Mouse (Mus musculus) cerebellum, adult 11 months (tissue): Measurements from ENCODE around the gene Katnbl1.
A peak's percentile ranks its signal among the peaks of the same experiment; 100 is the strongest.

ENCODE experiments used
- DNase-seq: peaks from one replicate; pipeline ENCODE4 v3.0.0; 2022

Katnbl1 gene

DNA sequence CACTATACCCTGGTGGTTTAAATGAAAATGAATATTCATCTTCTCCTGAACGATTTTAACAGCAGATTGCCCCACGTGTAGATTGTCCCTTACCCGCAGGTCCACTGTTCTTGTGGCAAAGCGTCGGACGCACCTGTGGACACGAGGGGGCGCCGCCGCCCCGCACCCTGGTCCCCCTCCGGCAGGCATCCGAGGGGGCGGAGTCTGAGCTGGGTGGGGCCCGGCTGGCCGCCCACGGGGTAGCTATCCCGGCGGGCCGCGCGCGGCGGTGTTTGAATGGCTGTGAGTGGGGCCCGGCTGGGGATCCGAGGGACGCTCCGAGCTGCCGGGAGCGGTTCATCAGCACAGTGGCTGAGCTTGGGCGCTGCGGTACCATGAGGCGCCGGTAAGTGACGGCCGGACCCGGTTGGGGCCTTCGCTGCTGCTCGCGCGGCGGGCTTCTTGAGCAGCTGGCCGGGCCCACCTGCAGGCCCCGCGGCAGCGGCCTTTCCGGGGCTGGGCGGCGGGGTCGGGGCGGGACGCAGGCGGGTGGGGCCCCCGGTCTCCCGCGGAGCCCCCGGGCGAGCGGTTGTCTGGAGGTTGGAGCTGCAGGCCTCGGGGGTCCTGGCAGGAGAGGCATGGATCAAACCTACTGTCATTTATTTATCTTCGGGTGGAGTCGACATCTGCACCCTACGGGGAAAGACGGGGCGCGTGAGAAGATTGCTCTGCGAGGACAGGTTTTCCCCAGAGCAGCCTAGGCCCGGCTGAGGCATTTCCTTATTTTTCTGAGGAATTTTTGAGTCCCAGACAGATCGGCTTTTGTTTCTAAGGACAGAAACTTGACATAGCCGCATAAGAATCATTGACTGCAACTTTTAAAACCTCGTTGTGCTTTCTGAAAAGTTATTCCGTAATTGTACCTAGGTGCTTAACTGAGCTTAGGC, at the start of gene Katnbl1:
Katnbl1 (plus strand) TSS at position 239 of the 926 bp plus-strand sequence.
- peak; percentile 92 for DNase-seq

DNA sequence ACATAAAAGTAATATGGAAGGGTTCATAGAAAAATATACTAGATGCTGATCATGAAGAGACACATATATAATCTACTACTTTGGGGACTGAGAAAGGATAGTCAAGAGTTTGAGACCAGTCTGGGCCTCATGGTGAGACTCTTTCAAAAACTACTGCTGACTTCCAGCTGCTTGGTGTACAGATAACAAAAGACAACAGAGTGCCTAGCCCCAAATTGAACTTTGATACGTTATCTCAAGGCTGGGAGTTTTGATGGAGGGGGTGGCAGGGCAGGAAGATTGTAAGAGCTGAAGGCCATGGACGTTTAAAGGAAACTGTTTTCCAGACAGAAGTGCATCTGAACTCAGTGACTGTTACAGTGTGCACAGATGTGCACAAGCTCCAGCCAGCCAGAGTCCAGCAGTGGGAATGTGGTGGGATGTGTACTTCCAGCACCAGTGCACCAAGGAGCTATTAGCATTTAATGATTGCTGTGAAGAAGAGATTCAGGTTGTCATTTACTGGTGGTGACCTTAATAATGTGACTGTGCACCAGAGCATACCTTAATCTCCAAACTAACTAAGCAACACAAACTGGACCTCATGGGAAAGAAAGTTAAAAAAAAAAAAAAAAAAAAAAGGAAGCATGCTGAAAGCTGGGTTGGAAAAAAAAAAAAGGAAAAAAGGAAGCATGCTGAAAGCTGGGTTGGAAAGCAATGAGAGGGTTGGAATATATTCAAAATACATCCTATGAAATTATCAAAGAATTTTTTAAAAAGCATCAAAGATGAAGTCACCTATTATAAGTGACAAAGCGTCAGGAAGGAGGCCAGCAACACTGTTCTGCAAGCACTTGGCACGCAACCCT, 46.7 kb upstream of the Katnbl1 start:
- no peak for DNase-seq

DNA sequence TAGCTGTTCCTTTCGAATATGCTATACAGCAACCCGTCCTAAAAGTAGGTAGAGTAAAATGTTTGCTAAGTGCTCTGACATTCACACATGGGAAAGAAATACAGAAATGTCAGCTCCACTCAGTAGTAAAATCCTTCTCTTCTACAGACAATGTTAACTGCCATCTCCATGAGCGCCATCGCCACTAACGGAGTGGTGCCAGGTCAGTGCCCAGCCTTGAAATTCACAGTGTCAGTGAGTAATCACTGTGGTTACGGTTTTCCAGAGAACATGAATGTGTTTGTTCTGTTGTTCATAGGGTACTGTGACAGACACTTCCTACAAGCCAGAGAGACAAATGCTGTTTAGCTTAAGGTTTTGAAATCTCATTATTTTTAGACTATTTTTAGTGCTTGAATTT, 41.8 kb upstream of the Katnbl1 start:
- DNase-seq: no peak

DNA sequence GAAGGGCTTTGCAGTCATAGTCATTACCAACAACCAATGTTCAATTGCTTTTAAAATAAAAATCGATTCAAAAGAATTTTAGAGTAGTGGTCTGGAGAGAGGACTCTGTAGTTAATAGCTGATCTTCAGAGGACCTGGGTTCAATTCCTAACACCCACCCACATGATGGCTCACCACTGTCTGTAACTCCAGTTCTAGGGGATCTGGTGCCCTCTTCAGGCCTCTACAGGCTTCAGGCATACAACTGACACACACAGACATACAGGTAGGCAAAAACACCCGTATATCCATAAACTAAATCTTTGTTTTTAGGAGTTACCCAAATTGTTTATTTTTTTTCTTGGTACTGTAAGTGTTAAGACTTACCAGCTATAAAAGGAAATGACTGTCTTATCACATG, 39.3 kb upstream of the Katnbl1 start:
- no peak for DNase-seq

DNA sequence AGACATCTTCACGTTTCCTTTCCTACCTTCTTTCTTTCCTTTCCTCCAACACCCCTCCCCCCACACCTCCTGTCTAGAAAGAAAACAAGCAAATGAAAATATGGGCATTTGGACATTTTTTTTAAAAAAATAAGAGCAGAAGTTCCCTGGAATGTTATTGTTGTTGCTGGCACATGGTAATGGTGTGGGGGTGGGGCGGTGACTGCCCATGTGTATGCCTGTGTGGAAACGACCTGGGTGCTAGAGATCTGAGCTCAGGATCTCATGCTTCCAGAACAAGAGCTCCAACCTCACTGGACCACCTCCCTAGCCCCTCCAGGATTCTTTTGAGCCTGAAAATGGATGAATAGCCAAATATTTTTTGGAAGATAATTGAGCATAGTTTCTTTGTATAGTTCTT, 37.9 kb upstream of the Katnbl1 start:
- no peak for DNase-seq

DNA sequence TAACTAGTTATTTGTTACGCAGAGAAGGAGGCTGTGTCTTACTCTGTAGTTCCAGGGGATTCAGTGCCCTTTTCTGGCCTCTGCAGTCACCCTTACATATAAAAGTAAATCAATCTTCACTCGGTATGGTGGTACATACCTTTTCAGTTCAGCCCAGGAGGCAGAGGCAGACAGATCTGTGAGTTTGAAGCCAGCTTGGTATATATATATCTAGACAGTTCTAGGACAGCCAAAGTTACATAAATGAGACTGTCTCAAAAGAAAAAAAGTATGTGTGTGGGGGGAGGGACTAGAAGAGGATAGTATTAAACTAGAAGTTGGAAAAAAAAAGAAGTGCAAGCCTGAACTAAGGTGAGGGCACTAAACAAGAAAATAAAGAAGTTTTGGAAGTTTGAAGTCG, 30.8 kb upstream of the Katnbl1 start:
- no peak for DNase-seq

DNA sequence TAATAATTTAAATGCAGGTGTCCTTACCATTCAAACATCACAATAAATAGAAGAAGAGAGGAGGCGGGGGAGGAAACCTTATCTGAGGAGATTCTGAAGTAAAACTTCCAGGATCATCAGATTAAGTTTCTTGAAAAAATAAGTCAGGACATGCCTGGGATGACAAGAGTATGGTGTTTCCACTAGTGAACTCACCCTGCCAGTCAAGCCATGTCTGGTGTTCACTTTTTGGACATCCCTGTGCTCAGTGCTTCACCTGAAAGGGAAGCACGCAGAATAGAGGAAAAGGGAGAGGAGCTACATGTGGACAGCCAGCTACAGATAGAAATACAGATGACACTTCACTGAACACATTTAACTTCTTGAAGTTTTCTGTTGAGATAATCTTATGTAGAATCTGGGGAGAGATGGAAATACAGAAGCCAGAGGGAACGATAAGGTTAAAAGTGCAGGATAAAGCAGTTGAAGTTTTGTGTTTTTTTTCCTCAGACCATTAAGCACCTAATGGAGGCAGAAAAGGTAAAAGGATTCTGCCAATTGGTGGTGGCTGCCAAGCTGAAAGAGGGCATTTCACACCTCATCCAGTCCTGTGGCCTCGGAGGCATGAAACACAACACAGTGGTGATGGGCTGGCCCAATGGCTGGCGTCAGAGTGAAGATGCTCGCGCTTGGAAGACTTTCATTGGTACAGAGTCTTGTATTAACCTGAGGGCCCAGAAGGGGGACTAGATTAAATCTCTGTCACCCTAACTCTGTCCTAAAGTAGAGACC, 25.1 kb upstream of the Katnbl1 start:
- no peak for DNase-seq

DNA sequence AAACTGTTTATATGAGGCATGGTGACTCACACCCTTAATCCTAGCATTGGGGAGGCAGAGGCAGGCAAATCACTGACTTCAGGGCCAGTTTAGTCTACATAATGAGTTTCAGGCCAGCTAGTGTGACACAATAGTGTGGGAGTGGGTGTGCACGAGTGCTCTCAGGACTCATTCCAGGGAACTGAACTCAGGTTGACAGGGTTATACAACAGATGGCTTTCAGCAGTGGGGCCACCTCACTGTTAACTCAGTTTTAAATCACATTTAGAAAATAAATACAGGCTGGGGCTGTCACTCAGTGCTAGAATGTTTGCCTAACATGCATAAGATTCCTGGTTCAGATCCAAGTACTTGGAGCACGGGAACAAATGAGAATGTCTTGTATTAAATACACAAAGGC, 19.4 kb upstream of the Katnbl1 start:
- DNase-seq: no peak

DNA sequence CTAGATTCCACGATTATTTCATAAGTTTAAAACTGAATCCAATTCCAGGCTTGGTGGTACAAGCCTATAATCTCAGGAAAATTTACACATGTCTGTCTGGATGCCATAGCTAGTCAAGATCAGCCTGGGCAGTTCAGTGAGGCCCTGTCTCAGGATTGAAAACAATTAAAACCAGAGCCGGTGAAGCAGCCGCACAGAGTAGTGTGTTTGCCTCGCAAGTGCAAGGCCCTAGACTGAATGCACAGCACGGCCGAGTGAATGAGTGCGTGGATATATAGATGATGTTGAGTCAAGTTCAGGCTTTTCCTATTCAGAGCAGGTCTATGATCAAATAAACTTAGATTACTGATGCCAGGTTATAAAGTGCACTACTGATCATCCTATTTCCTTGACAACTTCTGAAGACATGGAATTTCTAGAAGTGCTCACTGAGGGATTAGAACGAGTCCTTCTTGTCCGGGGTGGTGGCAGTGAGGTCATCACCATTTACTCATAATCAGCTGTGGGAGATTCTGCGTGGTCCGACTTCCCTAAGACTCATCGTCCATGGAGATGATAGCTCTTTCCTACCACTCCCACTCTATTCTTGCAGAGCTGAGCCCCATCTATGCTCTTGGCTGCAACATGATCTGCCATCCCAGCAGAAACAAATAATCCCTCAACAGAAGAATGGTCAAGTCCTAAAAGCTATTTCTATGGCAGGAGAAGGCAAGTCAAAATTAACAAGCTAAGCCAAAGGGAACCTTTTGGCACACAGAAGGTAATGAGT, 18.8 kb upstream of the Katnbl1 start:
- no peak for DNase-seq

DNA sequence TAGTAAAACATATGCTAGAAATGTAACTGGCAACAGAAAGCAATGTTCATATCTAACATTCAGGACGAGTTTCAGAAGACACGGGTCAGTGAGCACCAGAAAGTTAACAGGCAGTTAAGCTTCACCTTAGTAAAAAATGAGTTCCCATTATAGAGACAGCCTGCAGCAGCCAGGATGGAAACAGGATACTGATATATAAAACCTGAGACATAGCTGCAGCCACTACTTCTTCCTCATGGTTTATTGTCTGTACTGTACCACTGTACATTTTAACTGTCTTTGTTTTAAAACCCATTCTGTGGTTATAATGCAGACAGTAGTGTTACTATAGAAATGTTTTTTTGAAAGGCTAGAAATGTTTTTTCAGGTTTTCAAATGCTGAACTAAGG, 18.2 kb upstream of the Katnbl1 start:
- DNase-seq: no peak

DNA sequence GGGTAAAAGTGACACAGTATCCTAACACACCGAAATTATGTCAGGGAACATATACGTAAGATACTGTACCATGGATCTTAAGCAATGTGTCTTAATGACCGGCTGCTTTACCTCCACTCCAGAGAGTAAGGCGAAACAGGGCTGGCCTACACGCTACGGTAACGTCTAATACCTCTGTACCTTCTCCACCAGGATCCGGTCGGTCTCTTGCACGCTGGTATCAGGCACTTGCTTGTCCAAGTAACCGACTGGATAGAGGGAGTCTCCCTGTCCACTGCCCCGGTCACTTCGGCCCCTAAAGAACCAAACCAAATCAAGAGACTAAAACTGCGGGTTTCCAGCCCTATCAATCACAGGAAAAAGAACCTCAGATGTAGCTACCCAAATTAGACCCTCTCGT, 11.8 kb upstream of the Katnbl1 start:
- peak; percentile 9 for DNase-seq

DNA sequence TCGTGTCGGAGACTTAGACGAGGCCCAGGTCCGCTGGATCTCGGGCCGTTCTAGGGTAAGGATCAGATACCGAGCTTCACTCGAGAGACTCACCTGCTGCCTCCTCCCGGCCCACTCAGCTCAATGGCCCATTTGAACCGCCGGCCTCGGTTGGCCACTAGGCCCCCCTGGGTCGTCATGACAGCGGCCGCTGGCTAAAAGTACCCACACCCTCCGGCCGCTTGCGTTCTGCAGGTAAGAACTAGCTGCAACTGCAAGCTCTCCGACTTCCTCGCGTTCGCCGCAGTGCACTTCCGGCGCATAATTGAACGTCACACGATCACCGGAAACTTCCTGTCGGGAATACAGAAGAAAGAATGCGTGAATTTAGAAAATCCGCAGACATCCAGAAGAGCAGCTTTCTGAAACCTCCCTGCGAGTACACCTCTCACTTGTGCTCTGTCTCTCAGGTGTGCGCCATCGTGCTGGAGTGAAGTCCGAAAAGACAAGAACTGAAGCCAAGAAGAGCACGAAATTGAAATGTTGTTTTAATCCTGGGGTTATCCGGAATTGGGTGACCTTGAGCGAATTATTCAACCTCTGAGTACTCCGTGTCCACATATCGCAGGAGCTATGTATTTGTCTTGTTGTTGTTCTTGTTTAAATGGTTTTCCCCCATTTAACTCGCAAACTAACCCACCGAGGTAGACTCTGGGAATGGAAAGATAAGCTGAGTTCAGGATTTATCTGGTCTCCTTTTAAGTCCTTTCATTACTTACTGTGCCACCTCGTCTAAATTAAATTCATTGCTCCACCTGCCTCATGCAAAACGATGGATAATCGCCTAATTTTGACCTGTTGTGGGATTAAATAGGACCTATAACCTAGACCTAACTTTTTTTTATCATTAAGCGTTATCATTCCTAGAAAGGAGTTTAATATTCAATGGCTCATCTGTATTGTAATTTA, 11.0 kb upstream of the Katnbl1 start, which contains the start of gene Emc4:
Emc4 (minus strand) TSS at position 302 of the 948 bp plus-strand sequence.
- peak; percentile 85 for DNase-seq

DNA sequence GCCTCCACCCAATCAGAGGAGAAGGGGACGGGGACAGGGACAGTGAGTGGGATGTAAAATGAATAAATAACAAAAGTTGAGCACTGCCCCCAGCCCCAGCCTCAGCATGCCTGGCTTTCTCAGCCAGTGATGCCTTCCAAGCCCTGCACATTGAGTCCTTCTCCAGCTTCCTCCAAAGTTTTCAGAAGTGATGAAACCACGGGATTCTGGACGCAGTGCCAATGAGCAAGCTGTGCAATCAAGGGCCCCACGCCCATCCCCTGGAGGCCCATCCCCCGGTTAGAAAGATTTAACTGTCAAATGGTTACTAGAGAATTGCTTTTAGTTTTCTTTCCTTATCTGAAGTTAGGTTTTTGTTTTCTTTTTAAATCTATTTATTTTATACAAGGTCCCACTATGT, 9.1 kb upstream of the Katnbl1 start:
- no peak for DNase-seq

DNA sequence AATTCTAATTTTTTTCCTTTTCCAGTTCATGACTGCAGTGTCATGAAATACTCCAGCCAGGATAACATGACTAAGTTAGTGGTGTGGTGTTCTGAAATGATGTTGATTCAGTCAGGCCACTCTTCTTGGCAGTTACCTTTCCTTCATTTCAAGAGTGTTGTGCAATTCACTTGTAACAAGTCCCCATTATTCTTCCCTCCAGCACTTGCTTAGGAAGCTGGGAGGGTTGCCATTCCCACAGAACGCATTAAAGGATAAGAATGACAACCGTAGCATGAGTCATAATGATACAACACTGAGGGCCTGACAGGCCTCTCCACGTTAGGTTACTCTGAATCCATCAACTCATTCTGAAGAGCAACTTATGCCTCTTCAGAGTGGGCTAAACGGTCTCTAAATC, 5.9 kb upstream of the Katnbl1 start:
- DNase-seq: no peak

DNA sequence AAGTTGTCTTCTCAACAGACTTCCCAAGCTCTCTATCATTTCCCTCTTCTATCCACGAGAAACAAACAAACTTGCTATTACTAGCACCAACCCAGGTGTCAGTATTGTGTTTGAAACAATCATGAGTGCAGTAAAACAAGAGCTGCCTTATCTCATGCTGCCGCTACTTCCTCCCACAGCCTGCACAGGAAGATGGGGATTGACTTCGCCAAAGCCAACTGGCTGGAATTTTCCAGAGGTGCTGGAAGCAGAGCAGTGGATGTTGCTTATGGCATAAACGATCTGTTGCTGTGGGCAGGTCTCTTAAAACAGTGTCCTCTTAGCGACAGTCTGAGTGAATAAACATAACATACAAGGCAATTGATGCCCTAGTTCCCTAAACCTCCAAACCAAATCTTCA, 4.4 kb upstream of the Katnbl1 start:
- no peak for DNase-seq

DNA sequence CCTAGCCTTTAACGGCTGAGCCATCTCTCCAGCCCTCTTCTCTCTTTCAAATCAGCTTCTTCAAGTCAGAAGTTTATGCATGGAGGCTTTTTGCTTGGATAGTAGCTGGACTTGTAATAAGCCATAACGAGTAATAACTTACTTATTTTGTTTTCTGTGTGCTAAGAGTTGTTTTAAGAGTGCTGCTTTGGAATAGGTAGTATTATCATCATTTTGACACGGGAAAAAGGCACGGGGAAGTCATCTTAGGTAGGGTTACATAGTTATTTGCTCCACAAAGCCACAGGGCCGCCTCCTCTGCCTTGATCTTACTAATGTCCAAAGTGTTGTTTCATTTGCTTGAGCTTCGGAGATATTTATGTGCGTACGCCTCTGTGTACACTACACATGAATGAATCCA, 1.1 kb downstream of the Katnbl1 start:
- no peak for DNase-seq

DNA sequence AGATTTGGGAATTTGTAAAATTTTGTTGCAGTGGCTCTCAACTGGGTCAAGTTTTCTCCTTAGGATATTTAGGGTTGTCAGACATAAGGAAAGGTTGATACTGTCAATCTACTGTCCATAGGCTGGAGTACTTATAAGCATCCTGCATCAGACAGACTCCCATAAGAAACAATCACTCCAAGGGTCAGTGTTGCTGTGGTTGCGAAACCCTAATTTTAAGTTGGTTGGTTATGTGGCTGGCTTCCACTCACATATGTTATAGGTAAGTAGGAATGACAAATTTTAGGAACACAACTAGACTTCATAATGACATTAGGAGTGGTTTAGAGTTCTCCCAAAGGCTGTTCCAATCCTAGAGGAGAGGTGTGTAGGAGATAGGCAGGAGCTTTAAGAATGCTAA, 2.2 kb downstream of the Katnbl1 start:
- DNase-seq: no peak

DNA sequence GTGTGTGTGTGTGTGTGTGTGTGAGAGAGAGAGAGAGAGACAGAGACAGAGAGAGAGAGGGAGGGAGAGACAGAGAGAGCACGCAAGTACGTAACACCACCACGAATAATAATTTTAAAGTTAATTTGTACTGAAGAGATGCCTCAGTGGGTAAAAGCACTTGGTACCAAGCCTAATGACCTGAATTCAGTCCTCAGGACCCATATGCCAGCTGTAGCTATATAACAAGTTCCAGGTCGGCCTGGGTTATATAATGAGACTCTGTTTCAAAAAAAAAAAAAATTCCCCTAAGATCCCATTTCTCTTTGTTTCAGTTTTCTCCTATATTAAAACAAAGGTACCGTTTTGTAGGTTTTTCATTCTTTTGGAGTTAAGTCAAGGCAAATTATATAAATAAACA, 11.8 kb downstream of the Katnbl1 start:
- no peak for DNase-seq

DNA sequence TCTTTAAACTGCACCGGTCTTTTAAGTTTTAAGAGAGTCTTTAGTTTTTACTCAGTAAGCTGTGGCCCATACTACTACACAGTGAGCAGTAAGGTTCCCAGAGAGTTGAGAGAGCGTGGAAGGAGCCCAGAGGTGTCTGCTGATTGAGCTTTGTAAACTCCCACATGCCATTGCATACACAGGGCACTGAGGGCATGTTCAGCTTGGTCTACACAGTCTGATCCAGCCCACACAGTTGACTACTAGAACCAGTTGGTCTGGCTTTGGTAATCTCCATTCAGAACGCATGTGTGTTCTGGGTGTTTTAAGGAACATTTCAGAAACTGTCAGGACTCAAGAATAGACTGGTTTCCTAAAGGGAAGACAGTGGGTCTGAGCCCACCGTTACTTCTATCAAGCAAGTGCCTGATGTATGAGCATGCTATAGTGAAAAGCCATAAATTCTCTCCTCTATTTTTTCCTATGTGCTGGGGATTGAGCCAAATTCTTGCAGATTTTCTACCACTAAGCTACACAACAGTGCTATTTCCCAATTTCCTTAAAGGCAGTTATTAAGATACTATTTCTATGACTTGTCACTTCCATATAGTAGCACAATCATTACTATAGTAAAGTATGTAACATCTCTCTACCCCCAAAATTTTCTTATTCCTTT, 12.5 kb downstream of the Katnbl1 start:
- DNase-seq: no peak

DNA sequence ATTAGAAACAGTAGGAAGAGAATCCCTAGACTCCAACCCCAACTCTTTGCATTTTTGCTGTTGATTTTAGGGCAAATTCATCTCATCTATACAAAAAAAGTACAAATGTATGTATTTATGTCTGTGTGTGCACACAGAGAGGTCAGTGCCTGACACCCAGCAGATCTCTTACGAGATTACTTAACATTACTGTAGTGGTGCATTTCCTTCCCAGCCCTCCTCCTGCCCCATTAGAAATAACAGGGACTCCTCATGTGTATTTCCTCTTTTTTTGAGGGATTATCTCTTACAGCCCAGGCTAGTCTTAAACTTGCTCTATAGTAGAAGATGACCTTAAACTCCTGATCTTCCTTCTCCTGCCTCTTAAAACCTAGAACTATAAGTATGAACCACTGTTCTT, 13.7 kb downstream of the Katnbl1 start:
- no peak for DNase-seq

DNA sequence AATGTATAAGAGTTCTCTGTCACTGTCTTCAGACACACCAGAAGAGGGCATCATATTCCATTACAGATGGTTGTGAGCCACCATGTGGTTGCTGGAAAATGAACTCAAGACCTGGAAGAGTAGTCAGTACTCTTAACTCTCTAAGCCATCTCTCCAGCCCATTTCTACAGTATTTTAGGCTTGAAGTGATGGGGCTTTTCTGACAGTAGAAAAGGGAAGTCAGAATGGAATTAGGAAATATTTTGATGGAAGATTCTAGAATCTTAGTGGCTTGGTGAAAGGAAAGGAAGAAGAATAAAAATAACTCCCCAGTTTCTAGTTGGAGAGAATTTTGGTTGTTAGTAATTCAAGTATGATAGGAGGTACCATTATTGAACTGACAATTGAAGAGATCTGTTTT, 14.9 kb downstream of the Katnbl1 start:
- DNase-seq: no peak
